Mouse (Mus musculus) olfactory bulb, adult 2 months (tissue): Measurements from ENCODE around the gene Tenm3. TPM values are rescaled to one million over a fixed set of nuclear protein-coding genes. Genes with fewer than 3 reads are reported as not detected.

Experiments
- H3K27ac ChIP-seq: fragments of 200-500 bp; 2 replicates; pipeline ENCODE4 v1.5.1; 2012; ENCODE audit warnings: low read depth, low read length; ENCODE audit not compliant: insufficient read depth
- H3K4me1 ChIP-seq: fragments of 200-500 bp; 2 replicates; pipeline ENCODE4 v1.6.1; 2012; ENCODE audit warnings: low read length; ENCODE audit not compliant: control insufficient read depth, insufficient read depth
- H3K4me3 ChIP-seq: fragments of 200-500 bp; 2 replicates; pipeline ENCODE4 v1.5.1; 2012; ENCODE audit warnings: mild to moderate bottlenecking, low read depth, low read length, moderate library complexity; ENCODE audit not compliant: insufficient read depth
- CTCF ChIP-seq: fragments of 200-500 bp; IDR thresholded peaks from 2 replicates; pipeline ENCODE4 v1.5.1; 2012; ENCODE audit warnings: low read depth, mild to moderate bottlenecking, low read length, moderate library complexity; ENCODE audit not compliant: insufficient read depth
- POLR2A ChIP-seq: fragments of 200-500 bp; IDR thresholded peaks from 2 replicates; pipeline ENCODE4 v1.6.1; 2012; ENCODE audit warnings: mild to moderate bottlenecking, low read depth, low read length, moderate library complexity; ENCODE audit not compliant: insufficient read depth
- WGBS: fragments of 180-500 bp; shearing (Covaris S2); methylation state at CpG from one replicate; pipeline ENCODE4 v1.1.7; 2018; 5-methylcytosine and 5-hydroxymethylcytosine counted together
- polyA plus RNA-seq: library from polyadenylated mRNA; stranded (reverse); fragments of >200 nt; gene quantifications from 2 replicates; pipeline ENCODE4 v1.2.4, GENCODE M21; 2012; ENCODE audit warnings: low replicate concordance; ENCODE audit not compliant: missing spikeins, insufficient read depth, insufficient read length

Tenm3 gene
- polyA plus RNA-seq, 1 experiment, result 52.2 TPM

GRCm38 (mm10) chr8:48715616-48716015 lies 128.1 kb downstream of the Tenm3 start:
- H3K4me1 ChIP-seq, result no peaks in the 10 kb centered on the region
- H3K27ac ChIP-seq, result no peak overlapping the region
- H3K4me3 ChIP-seq, result no peak overlapping the region
- 76% methylated on average over 9 of the region's 9 CpGs for WGBS
- TF ChIP-seq CTCF, result no peak
- no peak for TF ChIP-seq POLR2A

DNA sequence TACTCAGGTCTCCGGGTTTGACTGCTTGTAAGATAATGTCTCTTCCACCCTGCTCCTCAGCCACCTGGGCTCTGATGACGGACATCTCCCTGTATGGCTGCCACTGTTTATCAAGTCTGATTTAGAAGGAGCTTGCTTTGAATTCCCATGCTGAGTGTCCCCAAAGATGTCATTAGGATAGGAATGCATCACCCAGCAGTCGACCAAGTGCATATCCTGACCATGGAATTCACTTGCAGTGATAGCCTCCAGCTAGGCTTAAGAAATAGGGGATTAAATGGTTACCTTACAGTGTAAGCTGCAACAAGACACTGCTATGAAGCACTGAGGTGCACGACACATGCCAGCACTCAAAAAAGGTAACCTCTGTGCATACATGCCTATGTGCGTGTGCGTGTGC lies 137.1 kb downstream of the Tenm3 start:
- TF ChIP-seq POLR2A (no peak), CTCF (no peak)
- Histone ChIP-seq H3K27ac (no peak overlapping the region), H3K4me3 (no peak overlapping the region), H3K4me1 (peaks cover 2% of the 10 kb centered on the region; the same call in 1 of the 2 replicates)
- WGBS, result 92% methylated on average over 6 of the region's 6 CpGs

DNA sequence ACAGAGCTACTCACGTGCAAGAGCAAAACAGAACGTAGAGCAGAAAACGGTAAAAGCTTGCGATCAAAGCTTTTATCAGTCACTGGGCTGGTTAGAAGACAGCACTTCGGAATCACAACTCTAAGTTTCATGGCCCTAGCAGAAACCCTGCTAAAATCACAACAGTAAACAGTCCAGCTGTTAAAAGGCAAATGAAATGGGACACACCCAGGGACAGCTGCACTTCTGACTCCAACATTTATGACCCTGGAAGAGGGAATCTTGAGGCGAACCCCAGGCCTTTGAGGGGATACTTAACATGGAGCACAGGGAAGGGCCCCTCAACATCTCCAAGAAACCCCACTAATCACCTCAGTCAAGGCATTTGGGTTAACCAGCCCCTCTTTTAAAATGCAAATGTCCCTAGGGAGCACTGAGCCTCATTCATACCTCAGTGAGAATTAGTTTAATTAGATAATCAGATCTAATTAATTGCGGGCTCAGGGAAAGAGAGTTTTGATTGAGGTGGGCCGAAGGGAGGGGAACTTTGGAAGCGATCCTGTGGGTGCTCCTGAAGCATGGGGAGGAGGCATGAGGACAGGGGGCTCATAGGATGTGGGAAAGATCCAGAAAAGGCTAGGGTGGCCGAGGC lies 138.8 kb downstream of the Tenm3 start:
- Histone ChIP-seq H3K4me3 (no peak overlapping the region), H3K4me1 (peaks cover 2% of the 10 kb centered on the region; the same call in 1 of the 2 replicates), H3K27ac (no peak overlapping the region)
- no peak for TF ChIP-seq POLR2A
- TF ChIP-seq CTCF, result no peak
- WGBS, result 81% methylated on average over 10 of the region's 10 CpGs

DNA sequence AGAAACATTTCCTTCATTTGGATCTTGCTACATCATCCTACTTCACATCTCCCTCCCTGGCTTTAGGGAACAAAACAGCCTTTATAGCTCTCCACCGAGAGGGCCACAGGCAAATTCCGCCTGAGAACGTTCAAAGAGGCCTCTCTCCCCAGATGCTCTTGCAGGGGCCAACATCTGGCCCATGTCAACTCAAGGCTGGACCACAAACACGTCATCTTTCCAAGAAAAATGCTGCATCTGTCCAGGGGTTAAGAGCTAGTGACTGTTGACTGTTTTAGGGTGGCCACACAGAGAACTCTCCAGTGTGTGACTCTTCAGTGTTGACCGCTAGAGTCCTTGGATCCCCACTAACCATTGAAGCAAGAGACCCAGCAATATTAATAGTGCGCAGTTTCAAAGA lies 139.3 kb downstream of the Tenm3 start:
- no peak overlapping the region for H3K27ac ChIP-seq
- no peak overlapping the region for H3K4me3 ChIP-seq
- H3K4me1 ChIP-seq, result peaks cover 2% of the 10 kb centered on the region; the same call in 1 of the 2 replicates
- WGBS, result 82% methylated on average over 6 of the region's 6 CpGs
- no peak for TF ChIP-seq POLR2A
- no peak for TF ChIP-seq CTCF

DNA sequence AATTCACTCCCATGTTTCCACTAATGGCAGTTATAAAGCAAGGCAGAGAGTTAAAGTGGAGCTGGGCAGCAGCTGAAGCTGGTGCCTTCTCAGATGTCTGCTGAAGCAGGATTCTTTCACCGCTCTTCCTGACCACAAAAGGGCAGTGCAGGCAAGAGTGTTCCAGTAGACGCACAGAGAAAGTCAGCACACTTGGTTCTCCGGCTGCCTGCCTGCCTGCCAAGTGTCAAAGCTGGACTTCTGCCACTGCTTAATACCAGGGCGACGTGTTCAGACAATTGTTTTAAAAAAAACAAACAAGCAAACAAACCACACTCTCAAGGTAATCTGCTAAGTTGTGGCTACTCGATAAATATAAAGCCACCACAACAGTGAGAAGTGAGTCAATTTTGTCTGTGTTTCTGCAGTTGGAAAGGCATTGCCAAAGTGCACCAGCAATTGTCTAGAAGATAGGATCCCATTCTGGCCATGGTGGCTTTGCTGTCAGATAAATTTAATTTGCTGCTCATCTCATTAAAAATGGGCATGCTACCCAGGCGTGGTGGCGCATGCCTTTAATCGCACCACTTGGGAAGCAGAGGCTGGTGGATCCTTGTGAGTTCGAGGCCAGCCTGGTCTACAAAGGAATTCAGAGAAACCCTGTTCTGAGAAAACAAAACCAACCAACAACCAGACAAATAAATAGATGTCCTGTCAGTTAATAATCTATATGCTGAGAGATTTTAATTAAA lies 152.9 kb downstream of the Tenm3 start:
- no peak for TF ChIP-seq POLR2A
- TF ChIP-seq CTCF, result no peak
- H3K4me1 ChIP-seq, result peaks cover 5% of the 10 kb centered on the region; the same call in 1 of the 2 replicates
- 56% methylated on average over 10 of the region's 10 CpGs for WGBS

GRCm38 (mm10) chr8:48688706-48689105 lies 155.0 kb downstream of the Tenm3 start:
- Histone ChIP-seq H3K4me1 (peaks cover 5% of the 10 kb centered on the region; the same call in 1 of the 2 replicates), H3K4me3 (no peak overlapping the region), H3K27ac (no peak overlapping the region)
- WGBS, result 90% methylated on average over 4 of the region's 4 CpGs
- TF ChIP-seq CTCF (no peak), POLR2A (no peak)

More for the DNA sequence above, 152.9 kb downstream of the Tenm3 start:
- H3K4me3 ChIP-seq, result no peak overlapping the region
- H3K27ac ChIP-seq, result no peak overlapping the region

- Histone ChIP-seq H3K4me3 (no peak overlapping the region), H3K27ac (no peak overlapping the region), H3K4me1 (peaks cover 5% of the 10 kb centered on the region; the same call in 1 of the 2 replicates)
- WGBS, result 77% methylated on average over 9 of the region's 9 CpGs
- no peak for TF ChIP-seq CTCF
- TF ChIP-seq POLR2A, result no peak
Measured at GRCm38 (mm10) chr8:48688188-48688587, 155.6 kb downstream of the Tenm3 start.

DNA sequence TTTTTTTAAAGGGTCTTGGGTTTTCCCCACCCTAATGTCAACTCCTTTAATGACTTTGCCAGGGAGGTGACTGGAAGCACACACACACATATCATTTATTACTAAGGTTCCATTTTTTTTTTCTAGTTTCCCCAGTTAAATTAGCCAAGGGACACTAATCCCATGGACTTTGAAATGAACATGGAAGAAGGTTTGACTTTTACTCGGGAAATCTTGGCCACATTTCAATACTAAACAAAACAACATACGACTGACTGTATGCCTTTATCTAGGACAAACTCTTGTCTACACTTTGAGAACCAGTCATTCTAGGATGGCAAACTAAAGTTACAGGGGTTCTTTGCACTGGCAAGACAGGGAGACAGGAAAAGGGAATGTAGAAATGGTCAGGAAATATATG lies 170.3 kb downstream of the Tenm3 start:
- 76% methylated on average over 2 of the region's 2 CpGs for WGBS
- no peak overlapping the region for H3K4me3 ChIP-seq
- TF ChIP-seq CTCF (no peak), POLR2A (no peak)
- no peak overlapping the region for H3K27ac ChIP-seq
- peaks cover 4% of the 10 kb centered on the region; the same call in 1 of the 2 replicates for H3K4me1 ChIP-seq

DNA sequence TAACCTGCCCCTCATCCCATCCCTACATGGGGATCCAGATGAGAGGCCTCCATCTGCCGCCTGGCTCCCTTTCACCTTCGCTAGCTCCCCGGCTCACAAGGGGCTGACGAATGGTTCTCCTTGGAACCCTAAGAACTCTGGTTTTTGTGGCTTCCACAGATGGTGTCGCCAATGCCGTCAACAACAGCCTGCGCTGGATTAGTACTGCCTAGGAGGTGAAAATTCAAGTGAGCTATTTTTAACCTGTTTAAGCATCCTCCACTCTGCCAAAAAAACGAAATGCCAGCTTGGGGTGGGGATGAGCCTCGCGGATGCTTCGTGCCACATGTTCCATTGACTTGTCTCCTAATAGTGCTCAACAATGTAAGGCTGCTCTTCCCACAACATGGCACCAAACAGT lies 171.3 kb downstream of the Tenm3 start:
- H3K4me1 ChIP-seq, result peaks cover 4% of the 10 kb centered on the region; the same call in 1 of the 2 replicates
- TF ChIP-seq CTCF (no peak), POLR2A (no peak)
- no peak overlapping the region for H3K27ac ChIP-seq
- 63% methylated on average over 11 of the region's 11 CpGs for WGBS
- no peak overlapping the region for H3K4me3 ChIP-seq
